Mouse (Mus musculus): Measurements from ENCODE around the gene Mrap2. TPM values are rescaled to one million over a fixed set of nuclear protein-coding genes. Genes with fewer than 3 reads are reported as not detected.
"Not testable (repeated sequence)": the region's sequence is repeated elsewhere in the genome, so short reads cannot be mapped to it uniquely, and the experiment has no call there.

Mrap2 gene
- polyA plus RNA-seq, 2 experiments, result 0.14 to 0.22 TPM

DNA sequence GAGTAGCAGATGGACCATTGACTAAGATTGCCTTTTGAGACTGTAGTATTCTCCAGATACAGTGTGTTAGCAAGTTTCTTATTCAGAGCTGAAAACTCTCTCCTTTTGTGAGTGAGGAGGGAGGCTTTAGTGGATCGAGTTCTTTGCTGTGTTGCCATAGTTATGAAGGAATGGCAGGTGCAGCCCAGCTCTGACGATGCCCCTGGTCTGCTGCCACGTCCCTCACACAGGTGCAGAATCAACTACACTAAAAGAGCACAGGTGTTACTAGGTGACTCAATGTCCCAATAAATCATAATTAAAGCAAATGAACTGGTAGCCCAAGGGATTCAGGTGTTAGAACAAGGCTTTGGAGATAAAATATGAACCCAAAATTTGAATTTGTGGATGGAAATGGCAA lies 25.1 kb upstream of the Mrap2 start:
- no peak overlapping the region for H3K4me2 ChIP-seq (replicated peaks; ENCODE audit: low read depth, low read length, severe bottlenecking)
- no peaks in the 10 kb centered on the region for H3K36me3 ChIP-seq (ENCODE audit: control insufficient read depth, insufficient read depth, low read length)
- DNase-seq (ENCODE audit: low spot score) (no peak), ATAC-seq (ENCODE audit: low FRiP score, low read depth) (no peak)
- 55% methylated on average over 3 of the region's 3 CpGs for WGBS
- H3K9me3 ChIP-seq (ENCODE audit: control insufficient read depth, low read length), result no peaks in the 10 kb centered on the region
- H3K4me3 ChIP-seq (replicated peaks; ENCODE audit: low read length), result no peak overlapping the region
- H3K4me1 ChIP-seq (ENCODE audit: control insufficient read depth, insufficient read depth, low read length), result peaks cover 3% of the 10 kb centered on the region; the same call in 1 of the 2 replicates
- H3K27ac ChIP-seq (replicated peaks; ENCODE audit: low read depth, low read length), result no peak overlapping the region
- no peaks in the 10 kb centered on the region for H3K27me3 ChIP-seq (ENCODE audit: control insufficient read depth, insufficient read depth, low read length)
- no peak overlapping the region for H3K9ac ChIP-seq (ENCODE audit: low read depth, low read length, severe bottlenecking)
- TF ChIP-seq POLR2A (IDR thresholded peaks at IDR 0.05; ENCODE audit: borderline replicate concordance, extremely low read depth, insufficient read depth, insufficient read length), result no peak

DNA sequence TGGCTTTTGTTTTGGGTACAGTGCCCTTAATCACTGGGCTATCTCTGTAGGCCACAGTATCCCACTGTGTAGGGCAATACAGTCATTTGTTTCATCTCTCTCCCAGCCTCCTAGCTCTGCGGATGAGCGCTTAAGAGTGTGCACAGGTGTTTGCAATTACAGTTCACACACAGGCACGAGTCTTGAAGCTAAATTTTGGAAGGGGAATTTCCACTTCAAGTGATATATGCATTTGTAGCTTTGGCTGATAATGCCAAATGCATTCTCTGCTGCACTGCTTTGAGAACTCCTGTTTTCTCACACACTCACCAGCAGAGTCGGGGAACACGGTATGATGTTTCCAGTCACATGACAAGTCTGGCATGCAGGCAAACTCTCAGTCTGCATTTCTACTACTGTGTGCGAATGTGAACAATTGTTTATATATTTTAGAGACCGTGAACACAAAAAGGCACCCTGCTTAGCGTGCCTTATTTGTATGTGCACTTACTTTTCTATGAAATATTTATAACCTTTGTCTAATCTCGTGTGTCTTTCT lies 22.1 kb upstream of the Mrap2 start:
- Histone ChIP-seq H3K27ac (replicated peaks; ENCODE audit: low read depth, low read length) (no peak overlapping the region), H3K9me3 (ENCODE audit: control insufficient read depth, low read length) (no peaks in the 10 kb centered on the region), H3K4me3 (replicated peaks; ENCODE audit: low read length) (no peak overlapping the region), H3K36me3 (ENCODE audit: control insufficient read depth, insufficient read depth, low read length) (no peaks in the 10 kb centered on the region), H3K4me2 (replicated peaks; ENCODE audit: low read depth, low read length, severe bottlenecking) (no peak overlapping the region), H3K9ac (ENCODE audit: low read depth, low read length, severe bottlenecking) (no peak overlapping the region), H3K27me3 (ENCODE audit: control insufficient read depth, insufficient read depth, low read length) (no peaks in the 10 kb centered on the region), H3K4me1 (ENCODE audit: control insufficient read depth, insufficient read depth, low read length) (peaks cover 3% of the 10 kb centered on the region; the same call in 1 of the 2 replicates)
- ATAC-seq (ENCODE audit: low FRiP score, low read depth) (0 out of 2 replicates have a peak, but pooled peaks have one; percentile 76), DNase-seq (ENCODE audit: low spot score) (no peak)
- 46% methylated on average over 9 of the region's 9 CpGs for WGBS
- no peak for TF ChIP-seq POLR2A (IDR thresholded peaks at IDR 0.05; ENCODE audit: borderline replicate concordance, extremely low read depth, insufficient read depth, insufficient read length)

DNA sequence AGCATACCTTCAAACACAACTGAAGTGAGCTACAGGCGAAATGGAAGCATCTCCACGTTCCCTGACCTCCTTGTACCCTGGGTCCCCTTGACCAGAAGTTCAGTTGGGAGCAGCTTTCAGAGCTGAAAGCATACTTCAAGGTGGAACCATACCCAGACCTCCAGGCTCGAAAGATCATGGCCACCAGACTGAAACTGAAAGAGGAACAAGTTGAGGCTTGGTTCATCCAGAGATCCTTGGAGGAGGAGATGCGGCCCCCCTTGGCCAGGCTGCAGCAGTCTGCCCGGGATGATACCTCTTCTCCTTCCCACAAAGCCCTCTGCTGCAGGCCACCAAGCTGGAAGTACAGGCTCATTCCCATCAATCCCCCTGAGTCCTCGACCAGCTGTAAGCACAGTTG lies 17.1 kb upstream of the Mrap2 start:
- not testable (repeated sequence) for H3K4me3 ChIP-seq (replicated peaks; ENCODE audit: low read length); H3K27ac ChIP-seq (replicated peaks; ENCODE audit: low read depth, low read length); H3K27me3 ChIP-seq (ENCODE audit: control insufficient read depth, insufficient read depth, low read length); H3K36me3 ChIP-seq (ENCODE audit: control insufficient read depth, insufficient read depth, low read length); H3K4me1 ChIP-seq (ENCODE audit: control insufficient read depth, insufficient read depth, low read length); ATAC-seq (ENCODE audit: low FRiP score, low read depth); H3K9me3 ChIP-seq (ENCODE audit: control insufficient read depth, low read length); H3K4me2 ChIP-seq (replicated peaks; ENCODE audit: low read depth, low read length, severe bottlenecking); DNase-seq (ENCODE audit: low spot score); H3K9ac ChIP-seq (ENCODE audit: low read depth, low read length, severe bottlenecking)
- WGBS, result 63% methylated on average over 6 of the region's 6 CpGs

DNA sequence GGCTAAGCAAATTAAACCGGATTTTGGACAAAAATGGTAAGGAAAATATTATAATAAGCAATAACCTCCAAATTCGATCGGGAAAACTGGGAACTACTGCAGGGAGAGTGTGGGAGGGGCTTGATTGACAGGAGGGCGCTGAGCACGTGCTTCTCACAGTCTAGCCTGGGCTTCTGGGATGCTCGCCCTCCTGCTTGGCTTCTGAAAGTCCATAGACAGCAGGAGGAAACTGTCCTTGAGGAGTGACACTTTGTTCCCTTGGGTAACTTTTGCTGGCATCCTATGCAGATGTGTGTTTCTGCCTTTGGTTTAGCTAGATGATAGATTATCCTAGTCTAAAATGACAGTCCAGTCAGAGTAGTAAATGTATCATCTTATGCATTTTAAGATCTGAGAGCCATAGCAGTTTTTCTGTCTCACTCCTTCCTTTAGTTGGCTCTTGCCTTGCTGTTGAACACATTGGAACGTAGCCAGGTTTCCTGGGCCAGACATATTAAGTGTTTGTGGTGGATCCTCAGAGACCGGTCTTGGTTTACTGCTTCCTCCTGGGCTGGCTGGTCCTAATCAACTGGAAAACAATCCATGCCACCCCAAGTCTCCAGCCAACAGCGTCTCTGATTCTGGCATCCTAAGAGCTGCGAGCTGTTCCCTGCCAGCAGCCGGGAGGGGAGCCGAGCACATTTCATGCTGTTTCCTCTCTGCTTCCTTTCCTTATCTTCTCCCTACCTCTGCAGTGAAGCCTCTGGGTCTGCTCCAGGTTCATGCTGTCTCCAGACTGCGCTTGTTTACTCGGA lies 8.1 kb upstream of the Mrap2 start:
- no peak overlapping the region for H3K9ac ChIP-seq (ENCODE audit: low read depth, low read length, severe bottlenecking)
- H3K9me3 ChIP-seq (ENCODE audit: control insufficient read depth, low read length), result no peaks in the 10 kb centered on the region
- H3K27me3 ChIP-seq (ENCODE audit: control insufficient read depth, insufficient read depth, low read length), result no peaks in the 10 kb centered on the region
- H3K36me3 ChIP-seq (ENCODE audit: control insufficient read depth, insufficient read depth, low read length), result no peaks in the 10 kb centered on the region
- no peak overlapping the region for H3K4me3 ChIP-seq (replicated peaks; ENCODE audit: low read length)
- H3K4me2 ChIP-seq (replicated peaks; ENCODE audit: low read depth, low read length, severe bottlenecking), result no peak overlapping the region
- TF ChIP-seq POLR2A (IDR thresholded peaks at IDR 0.05; ENCODE audit: borderline replicate concordance, extremely low read depth, insufficient read depth, insufficient read length), result no peak
- WGBS, result 47% methylated on average over 14 of the region's 14 CpGs
- no peak overlapping the region for H3K27ac ChIP-seq (replicated peaks; ENCODE audit: low read depth, low read length)
- ATAC-seq (ENCODE audit: low FRiP score, low read depth) (no peak), DNase-seq (ENCODE audit: low spot score) (peak; percentile 72)
- H3K4me1 ChIP-seq (ENCODE audit: control insufficient read depth, insufficient read depth, low read length), result peaks cover 6% of the 10 kb centered on the region; the same call in 1 of the 2 replicates

DNA sequence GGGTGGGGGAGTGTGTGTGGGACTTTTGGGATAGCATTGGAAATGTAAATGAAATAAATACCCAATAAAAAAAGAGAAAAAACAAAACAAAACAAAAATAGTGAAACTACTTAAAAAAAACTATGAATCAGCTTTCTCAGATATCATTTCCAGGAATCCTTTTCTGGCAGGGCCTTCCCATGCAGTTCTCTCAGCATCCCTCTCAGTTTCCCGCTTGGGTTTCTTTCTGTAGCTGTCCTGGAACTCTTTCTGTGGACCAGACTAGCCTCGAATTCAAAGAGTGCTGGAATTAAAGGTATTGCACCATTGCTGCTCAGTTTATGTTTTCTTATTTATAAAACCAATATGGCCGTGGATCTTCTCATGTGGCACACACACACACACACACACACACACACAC lies 1.0 kb upstream of the Mrap2 start:
- H3K4me1 ChIP-seq (ENCODE audit: control insufficient read depth, insufficient read depth, low read length), result peaks cover 3% of the 10 kb centered on the region; the same call in 1 of the 2 replicates
- H3K27ac ChIP-seq (replicated peaks; ENCODE audit: low read depth, low read length), result no peak overlapping the region
- WGBS, result 83% methylated on average over 3 of the region's 3 CpGs
- ATAC-seq (ENCODE audit: low FRiP score, low read depth) (no peak), DNase-seq (ENCODE audit: low spot score) (no peak)
- no peaks in the 10 kb centered on the region for H3K36me3 ChIP-seq (ENCODE audit: control insufficient read depth, insufficient read depth, low read length)
- H3K9me3 ChIP-seq (ENCODE audit: control insufficient read depth, low read length), result no peaks in the 10 kb centered on the region
- H3K27me3 ChIP-seq (ENCODE audit: control insufficient read depth, insufficient read depth, low read length), result peaks cover 26% of the 10 kb centered on the region
- H3K4me2 ChIP-seq (replicated peaks; ENCODE audit: low read depth, low read length, severe bottlenecking), result no peak overlapping the region
- no peak for TF ChIP-seq POLR2A (IDR thresholded peaks at IDR 0.05; ENCODE audit: borderline replicate concordance, extremely low read depth, insufficient read depth, insufficient read length)
- H3K9ac ChIP-seq (ENCODE audit: low read depth, low read length, severe bottlenecking), result no peak overlapping the region
- H3K4me3 ChIP-seq (replicated peaks; ENCODE audit: low read length), result no peak overlapping the region

All from limb, embryonic 14.5 days (tissue).